Mouse (Mus musculus) hindbrain, embryonic 15.5 days (tissue): ENCODE results near the gene Sbno2. TPM values are rescaled to one million over a fixed set of nuclear protein-coding genes. Genes with fewer than 3 reads are reported as not detected.

Experiments used
- ATAC-seq: fragments of 200-750 bp; cut with Nextera tagmentation; 2 replicates; pipeline ENCODE4 v1.8.0; 2017; ENCODE audit warnings: low read depth, moderate number of reproducible peaks, moderate TSS enrichment; ENCODE audit not compliant: low FRiP score
- H3K27ac ChIP-seq: fragments of 300-500 bp; sonication (generic); replicated peaks from 2 replicates; pipeline ENCODE4 v1.5.1; 2015; ENCODE audit warnings: mild to moderate bottlenecking, inconsistent platforms
- H3K27me3 ChIP-seq: fragments of 300-500 bp; sonication (generic); 2 replicates; pipeline ENCODE4 v1.6.1; 2015; ENCODE audit warnings: control low read depth, inconsistent platforms
- H3K36me3 ChIP-seq: fragments of 300-500 bp; sonication (generic); 2 replicates; pipeline ENCODE4 v1.6.1; 2015; ENCODE audit warnings: control low read depth, inconsistent platforms
- H3K4me1 ChIP-seq: fragments of 300-500 bp; sonication (generic); replicated peaks from 2 replicates; pipeline ENCODE4 v1.6.1; 2015; ENCODE audit warnings: control low read depth, inconsistent platforms
- H3K4me2 ChIP-seq: fragments of 300-500 bp; sonication (generic); 2 replicates; pipeline ENCODE4 v1.6.1; 2015; ENCODE audit warnings: moderate library complexity, mild to moderate bottlenecking, inconsistent platforms
- H3K4me3 ChIP-seq: fragments of 300-500 bp; sonication (generic); 2 replicates; pipeline ENCODE4 v1.5.1; 2015; ENCODE audit warnings: mild to moderate bottlenecking, inconsistent platforms
- H3K9ac ChIP-seq: fragments of 300-500 bp; sonication (generic); 2 replicates; pipeline ENCODE4 v1.6.1; 2015; ENCODE audit warnings: inconsistent platforms
- H3K9me3 ChIP-seq: fragments of 300-500 bp; sonication (generic); 2 replicates; pipeline ENCODE4 v1.6.1; 2016; ENCODE audit warnings: control low read depth, inconsistent platforms
- WGBS: fragments of 180-500 bp; shearing (Covaris S2); methylation state at CpG from one replicate; pipeline ENCODE4 v1.1.7; 2015; 5-methylcytosine and 5-hydroxymethylcytosine counted together
- polyA plus RNA-seq: library from polyadenylated mRNA; unstranded; fragments of >200 nt; fragmentation: Nextera tagmentation; extraction: Ambion mirVana; gene quantifications from 2 replicates; pipeline ENCODE4 v1.2.1, GENCODE M21; 2015

The Sbno2 gene
- polyA plus RNA-seq, 1 experiment from 2014 or later: 12.6 TPM

GRCm38 (mm10) chr10:80015583-80015982, 89.8 kb downstream of the Sbno2 start:
- H3K36me3 ChIP-seq: peaks cover 21% of the 10 kb centered on the region
- no peak overlapping the region for H3K4me3 ChIP-seq
- WGBS: 82% methylated on average over 10 of the region's 10 CpGs
- no peak overlapping the region for H3K4me2 ChIP-seq
- peaks cover 67% of the 10 kb centered on the region for H3K27me3 ChIP-seq
- ATAC-seq: no peak
- no peak overlapping the region for H3K9ac ChIP-seq
- H3K4me1 ChIP-seq: no peaks in the 10 kb centered on the region
- H3K9me3 ChIP-seq: peaks cover 8% of the 10 kb centered on the region
- H3K27ac ChIP-seq: no peak overlapping the region

GRCm38 (mm10) chr10:80014484-80015290, 90.7 kb downstream of the Sbno2 start:
- Histone ChIP-seq H3K4me1 (no peaks in the 10 kb centered on the region), H3K9ac (no peak overlapping the region), H3K4me3 (no peak overlapping the region), H3K27me3 (peaks cover 60% of the 10 kb centered on the region), H3K4me2 (no peak overlapping the region), H3K9me3 (peaks cover 15% of the 10 kb centered on the region), H3K27ac (no peak overlapping the region), H3K36me3 (peaks cover 29% of the 10 kb centered on the region)
- no peak for ATAC-seq
- 27% methylated on average over 28 of the region's 28 CpGs for WGBS

GRCm38 (mm10) chr10:80013609-80014008, 91.8 kb downstream of the Sbno2 start:
- no peaks in the 10 kb centered on the region for H3K4me1 ChIP-seq
- peaks cover 15% of the 10 kb centered on the region for H3K9me3 ChIP-seq
- H3K36me3 ChIP-seq: peaks cover 39% of the 10 kb centered on the region
- no peak for ATAC-seq
- peaks cover 52% of the 10 kb centered on the region for H3K27me3 ChIP-seq
- no peak overlapping the region for H3K4me3 ChIP-seq
- no peak overlapping the region for H3K4me2 ChIP-seq
- H3K9ac ChIP-seq: no peak overlapping the region
- 34% methylated on average over 25 of the region's 25 CpGs for WGBS
- H3K27ac ChIP-seq: no peak overlapping the region

- no peak for ATAC-seq
- Histone ChIP-seq H3K9ac (no peak overlapping the region), H3K4me1 (no peaks in the 10 kb centered on the region), H3K36me3 (peaks cover 41% of the 10 kb centered on the region), H3K27me3 (peaks cover 48% of the 10 kb centered on the region), H3K4me2 (no peak overlapping the region), H3K9me3 (peaks cover 15% of the 10 kb centered on the region), H3K4me3 (no peak overlapping the region), H3K27ac (no peak overlapping the region)
- WGBS: 88% methylated on average over 6 of the region's 6 CpGs
Observed at GRCm38 (mm10) chr10:80011740-80012139, 93.6 kb downstream of the Sbno2 start.

Other genes with a start within 250 kb of the Sbno2 start
- gene Prtn3, start 231.1 kb downstream of the Sbno2 start, polyA plus RNA-seq: 11.0 and 11.3 TPM in 2 replicates
- 383 and 417 TPM in 2 replicates for gene Plppr3, start 230.9 kb downstream of the Sbno2 start, polyA plus RNA-seq
- 0.16 TPM in 1 of 2 replicates, not detected in the other for gene Elane, start 219.3 kb downstream of the Sbno2 start, polyA plus RNA-seq
- not detected in 2 replicates for gene Cfd, start 214.7 kb downstream of the Sbno2 start, polyA plus RNA-seq
- 51.2 and 54.2 TPM in 2 replicates for gene Med16, start 196.6 kb downstream of the Sbno2 start, polyA plus RNA-seq
- 3.0 TPM in 1 of 2 replicates, not detected in the other for gene Gm26602, start 194.7 kb downstream of the Sbno2 start, polyA plus RNA-seq
- gene Kiss1r, start 188.6 kb downstream of the Sbno2 start, polyA plus RNA-seq: 2.7 and 3.1 TPM in 2 replicates
- 258 and 289 TPM in 2 replicates for gene R3hdm4, start 184.4 kb downstream of the Sbno2 start, polyA plus RNA-seq
- gene Arid3a, start 178.5 kb downstream of the Sbno2 start, polyA plus RNA-seq: 2.9 and 3.2 TPM in 2 replicates
- 93.6 and 94.7 TPM in 2 replicates for gene Wdr18, start 145.4 kb downstream of the Sbno2 start, polyA plus RNA-seq
- 0.29 and 0.34 TPM in 2 replicates for gene Grin3b, start 134.9 kb downstream of the Sbno2 start, polyA plus RNA-seq
- 24.5 and 27.3 TPM in 2 replicates for gene Tmem259, start 121.2 kb downstream of the Sbno2 start, polyA plus RNA-seq
- gene Cnn2, start 117.0 kb downstream of the Sbno2 start, polyA plus RNA-seq: 29.4 and 33.6 TPM in 2 replicates
- gene Abca7, start 109.1 kb downstream of the Sbno2 start, polyA plus RNA-seq: 4.8 and 5.4 TPM in 2 replicates
- gene Arhgap45, start 88.9 kb downstream of the Sbno2 start, polyA plus RNA-seq: 2.3 and 2.5 TPM in 2 replicates
- 141 and 145 TPM in 2 replicates for gene Polr2e, start 65.8 kb downstream of the Sbno2 start, polyA plus RNA-seq
- 583 and 596 TPM in 2 replicates for gene Gpx4, start 58.4 kb downstream of the Sbno2 start, polyA plus RNA-seq
- gene Stk11, start 10.2 kb upstream of the Sbno2 start, polyA plus RNA-seq: 18.6 and 20.0 TPM in 2 replicates
- 503 and 517 TPM in 2 replicates for gene Atp5d, start 33.1 kb upstream of the Sbno2 start, polyA plus RNA-seq
- 61.4 and 71.3 TPM in 2 replicates for gene Cbarp, start 35.3 kb upstream of the Sbno2 start, polyA plus RNA-seq
- 22.6 and 26.0 TPM in 2 replicates for gene Midn, start 42.7 kb upstream of the Sbno2 start, polyA plus RNA-seq
- gene Cirbp, start 60.4 kb upstream of the Sbno2 start, polyA plus RNA-seq: 295 and 319 TPM in 2 replicates
- gene 1600002K03Rik, start 67.4 kb upstream of the Sbno2 start, polyA plus RNA-seq: 10.1 and 12.7 TPM in 2 replicates
- 29.1 and 33.6 TPM in 2 replicates for gene Efna2, start 73.9 kb upstream of the Sbno2 start, polyA plus RNA-seq
- gene Mum1, start 120.9 kb upstream of the Sbno2 start, polyA plus RNA-seq: 36.5 and 38.6 TPM in 2 replicates
- gene Ndufs7, start 143.6 kb upstream of the Sbno2 start, polyA plus RNA-seq: 311 and 321 TPM in 2 replicates
- gene Gamt, start 155.4 kb upstream of the Sbno2 start, polyA plus RNA-seq: 24.6 and 28.1 TPM in 2 replicates
- 46.9 and 51.3 TPM in 2 replicates for gene Dazap1, start 155.9 kb upstream of the Sbno2 start, polyA plus RNA-seq
- 551 and 587 TPM in 2 replicates for gene Rps15, start 186.9 kb upstream of the Sbno2 start, polyA plus RNA-seq
- 175 and 181 TPM in 2 replicates for gene Apc2, start 190.4 kb upstream of the Sbno2 start, polyA plus RNA-seq
- gene 2310011J03Rik, start 215.0 kb upstream of the Sbno2 start, polyA plus RNA-seq: 29.8 and 30.1 TPM in 2 replicates
- gene Pcsk4, start 223.9 kb upstream of the Sbno2 start, polyA plus RNA-seq: 6.1 and 6.7 TPM in 2 replicates
- 5.7 and 7.1 TPM in 2 replicates for gene Reep6, start 224.4 kb upstream of the Sbno2 start, polyA plus RNA-seq
- gene Adamtsl5, start 242.8 kb upstream of the Sbno2 start, polyA plus RNA-seq: 0.76 and 1.2 TPM in 2 replicates